Mouse (Mus musculus) activated CD4-positive, CD25-positive, alpha-beta regulatory T cell, adult 4 months (primary cell): ENCODE measurements around the gene Tmem218. TPM values are rescaled to one million over a fixed set of nuclear protein-coding genes. Genes with fewer than 3 reads are reported as not detected.
A peak's percentile ranks its signal among the peaks of the same experiment; 100 is the strongest.

Source experiments
- ATAC-seq: one replicate; pipeline ENCODE4 v1.8.0; 2017
- polyA plus RNA-seq, 2 experiments: library from polyadenylated mRNA; unstranded; fragments of 100-300 nt; shearing (Covaris generic); gene quantifications; one replicate each; pipeline ENCODE4 v1.2.1; 2017

Gene Tmem218
- polyA plus RNA-seq, 2 experiments from 2014 or later = 3.1 to 3.2 TPM

DNA sequence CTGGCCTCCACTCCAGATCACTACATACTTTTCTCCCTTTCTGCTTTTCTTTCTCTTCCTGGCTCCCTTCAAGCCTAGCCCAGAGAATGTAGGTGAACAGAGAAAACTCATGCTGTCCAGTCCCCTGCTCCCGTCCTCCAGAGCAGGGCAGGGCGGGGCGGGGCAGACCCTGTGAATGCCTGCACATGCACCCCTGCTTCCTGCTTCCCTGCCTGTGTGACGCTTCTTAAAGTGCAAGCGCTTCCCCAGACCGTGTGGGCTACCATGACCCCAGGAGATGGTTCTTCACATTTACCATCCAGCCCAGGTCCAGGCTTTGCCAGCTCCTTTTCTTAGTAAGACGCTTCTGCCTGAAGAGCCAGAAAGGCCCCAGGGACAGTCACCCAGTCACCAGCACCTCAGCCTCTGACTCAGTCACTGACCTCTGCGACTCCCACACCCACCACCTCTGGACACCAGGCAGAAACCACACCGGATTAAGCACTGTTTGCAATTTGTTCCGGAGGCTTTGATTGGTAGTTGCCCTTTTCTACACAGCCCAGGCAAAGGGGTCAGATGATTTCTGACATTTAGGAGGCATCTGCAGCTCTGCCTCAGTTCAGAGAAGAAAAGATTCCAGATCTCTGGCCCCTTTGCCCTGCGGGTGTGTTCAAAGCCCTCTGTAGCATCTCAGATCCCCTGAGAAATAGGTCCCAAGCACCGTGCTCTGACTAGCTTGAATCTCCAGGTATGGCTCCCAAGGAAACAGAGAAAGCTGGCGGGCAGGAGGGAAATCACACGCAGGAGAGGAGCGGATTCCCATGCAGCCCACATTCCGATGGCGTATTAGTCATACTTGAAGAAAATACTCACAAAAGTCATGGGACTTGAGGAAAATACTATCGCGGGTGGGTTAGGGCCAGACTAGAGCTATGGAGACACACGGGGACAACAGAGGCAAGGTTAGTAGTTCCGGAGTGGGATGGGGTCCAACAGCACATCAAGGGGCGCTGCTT is 24.5 kb downstream of the Tmem218 start:
- ATAC-seq = no peak

DNA sequence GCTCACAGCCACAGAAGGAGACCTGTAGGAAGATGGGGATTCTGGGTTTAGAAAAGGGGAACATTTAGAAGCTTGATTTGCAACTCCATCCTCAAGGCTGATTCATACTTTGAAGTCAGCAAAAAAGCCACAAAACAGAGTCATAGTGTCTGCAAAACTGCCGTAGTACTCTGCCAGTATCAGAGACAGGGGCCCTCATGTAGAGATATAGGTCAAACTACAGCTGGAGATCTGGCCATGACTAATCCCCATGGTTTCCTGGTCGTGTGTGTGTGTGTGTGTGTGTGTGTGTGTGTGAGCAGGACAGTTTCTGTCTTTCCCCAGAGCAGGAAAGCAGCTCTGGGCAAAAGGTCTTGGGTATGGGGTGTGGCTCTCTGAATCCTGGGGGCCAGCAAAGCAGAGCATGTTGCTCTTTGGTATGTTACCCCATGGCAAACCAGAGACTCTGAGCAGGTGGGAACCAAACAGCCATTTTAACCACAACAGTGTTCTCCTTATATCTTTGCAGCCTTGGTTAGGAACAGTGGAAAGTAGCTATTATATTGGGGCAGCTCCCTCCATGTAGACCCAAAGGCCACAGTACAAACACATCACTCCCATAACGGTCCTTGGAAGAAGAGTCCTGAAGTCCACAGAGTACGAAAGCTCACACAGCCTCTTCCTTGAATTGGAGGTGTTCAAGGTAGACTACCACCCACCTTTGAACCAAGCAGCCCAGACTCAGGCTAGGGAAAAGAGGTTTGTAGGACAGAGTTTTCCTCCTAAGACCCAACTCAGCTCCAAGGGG is 28.1 kb downstream of the Tmem218 start:
- ATAC-seq = peak; percentile 12

DNA sequence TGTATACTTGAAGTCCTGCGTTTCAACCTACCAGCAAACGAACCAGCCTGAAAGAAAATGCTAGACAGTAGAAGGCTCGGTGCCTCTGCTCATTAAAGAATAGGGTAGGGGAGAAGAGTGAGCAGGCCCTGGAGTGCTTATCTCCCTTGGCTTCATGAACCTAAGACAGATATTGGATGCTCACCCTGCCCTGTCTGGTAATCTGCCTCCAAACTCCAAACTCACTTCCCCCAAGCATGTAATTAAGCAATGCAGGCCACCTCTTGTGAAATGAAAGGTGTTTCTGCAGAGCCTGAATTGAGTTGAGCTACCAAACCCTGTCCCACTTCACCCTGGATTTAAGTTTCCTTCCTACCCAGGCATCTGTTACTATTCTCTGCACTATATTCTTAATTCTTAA is 34.7 kb downstream of the Tmem218 start:
- ATAC-seq = no peak

DNA sequence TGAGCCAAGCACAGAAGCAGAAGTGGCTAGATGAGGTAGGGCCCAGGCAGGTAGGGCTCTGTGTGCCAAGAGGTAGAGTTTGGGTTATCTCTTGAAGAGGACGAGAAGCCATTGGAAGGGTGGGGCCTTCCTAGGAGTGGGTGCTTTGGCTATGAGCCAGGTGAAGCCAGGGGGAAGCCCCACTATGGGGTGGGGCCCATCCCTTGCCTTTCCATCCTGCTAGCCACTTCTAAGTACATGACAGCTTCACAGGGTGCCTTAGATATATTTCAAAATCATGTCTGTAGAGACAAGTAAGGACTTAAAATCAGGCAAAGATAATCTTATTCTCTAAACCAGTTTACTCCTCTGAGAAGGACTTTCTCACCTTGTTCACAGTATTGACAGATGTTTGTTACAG is 36.6 kb downstream of the Tmem218 start:
- ATAC-seq = peak; percentile 37

DNA sequence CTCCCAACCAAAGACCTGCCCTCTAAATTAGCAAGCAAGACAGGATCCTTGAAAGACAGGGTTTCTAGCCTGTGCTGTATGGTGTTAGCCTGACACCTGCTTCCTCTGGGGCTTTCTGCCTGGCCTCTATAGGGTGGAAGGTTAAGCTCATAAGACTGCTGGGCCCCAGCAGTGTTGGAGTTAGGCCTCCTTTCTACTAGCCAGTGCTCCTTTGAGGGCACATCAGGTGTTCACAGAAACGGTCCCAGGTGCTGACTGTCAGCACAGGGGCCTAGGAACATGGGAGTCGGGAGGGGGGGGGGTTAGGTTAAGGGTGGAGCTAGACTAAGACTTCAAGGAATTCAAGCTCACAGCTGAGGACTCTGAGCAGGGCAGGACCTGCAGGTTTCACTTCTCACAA is 37.4 kb downstream of the Tmem218 start:
- no peak for ATAC-seq

DNA sequence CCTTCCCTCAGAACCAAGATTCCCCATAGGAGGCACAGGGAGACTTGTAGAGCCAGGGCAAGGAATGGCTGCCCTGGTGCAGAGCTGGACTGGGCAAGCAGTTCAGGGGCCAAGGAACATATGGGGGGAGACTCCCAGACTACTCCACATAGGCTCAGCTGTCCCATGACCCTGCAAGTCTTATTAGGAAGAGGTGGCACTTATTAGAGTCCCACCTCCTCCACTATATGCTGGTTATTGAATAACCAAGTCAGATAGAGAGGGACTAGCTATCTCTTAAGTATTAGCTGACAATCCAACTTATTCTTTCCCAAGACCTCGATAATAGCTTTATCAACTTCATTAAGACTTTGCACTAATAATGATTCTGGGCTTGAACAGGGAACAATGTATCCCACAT is 37.8 kb downstream of the Tmem218 start:
- ATAC-seq = no peak

DNA sequence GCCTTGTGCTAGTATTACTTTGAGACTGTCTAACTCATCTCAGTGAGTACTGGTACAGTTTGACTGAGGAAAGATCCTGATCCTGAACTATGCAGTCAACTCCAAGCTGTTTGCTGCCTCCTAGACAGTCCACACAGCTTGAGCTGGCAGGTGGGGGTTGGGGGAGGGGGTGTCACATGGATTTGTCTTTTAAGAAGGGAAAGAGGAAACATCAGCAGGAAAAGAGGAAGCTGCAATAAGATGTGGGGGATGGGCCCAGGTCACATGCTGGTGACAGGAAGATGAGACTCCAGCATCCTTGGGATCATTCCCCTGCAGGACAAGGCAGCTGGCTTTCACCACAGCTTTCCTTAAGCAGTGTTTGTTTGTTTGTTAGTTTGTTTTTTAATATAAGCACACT is 39.4 kb downstream of the Tmem218 start:
- no peak for ATAC-seq

DNA sequence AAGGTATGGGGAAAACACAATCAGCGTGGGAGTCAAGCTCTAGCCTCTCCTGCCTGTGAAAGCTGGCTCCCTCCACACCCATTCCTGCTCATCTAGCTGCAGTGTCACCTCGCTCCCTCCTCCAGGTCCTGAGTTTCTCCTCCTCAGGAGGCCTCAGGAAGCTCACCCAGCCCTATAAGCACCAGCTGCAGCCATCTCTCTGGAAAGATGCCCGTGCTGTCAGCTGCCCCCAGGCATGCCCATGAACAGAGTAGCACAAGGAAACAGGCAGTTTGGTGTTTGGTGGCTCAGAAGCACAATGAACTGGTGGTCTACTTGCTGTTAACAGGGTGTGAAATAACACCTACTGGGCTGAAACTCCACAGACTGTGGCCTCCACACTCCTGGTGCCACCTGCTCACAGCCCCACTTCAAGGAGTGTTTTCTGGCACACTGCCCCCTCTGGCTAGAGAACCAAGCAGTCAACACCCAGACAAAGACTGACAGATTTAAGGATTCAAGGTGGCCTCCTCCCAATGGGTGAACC is 40.4 kb downstream of the Tmem218 start:
- no peak for ATAC-seq

DNA sequence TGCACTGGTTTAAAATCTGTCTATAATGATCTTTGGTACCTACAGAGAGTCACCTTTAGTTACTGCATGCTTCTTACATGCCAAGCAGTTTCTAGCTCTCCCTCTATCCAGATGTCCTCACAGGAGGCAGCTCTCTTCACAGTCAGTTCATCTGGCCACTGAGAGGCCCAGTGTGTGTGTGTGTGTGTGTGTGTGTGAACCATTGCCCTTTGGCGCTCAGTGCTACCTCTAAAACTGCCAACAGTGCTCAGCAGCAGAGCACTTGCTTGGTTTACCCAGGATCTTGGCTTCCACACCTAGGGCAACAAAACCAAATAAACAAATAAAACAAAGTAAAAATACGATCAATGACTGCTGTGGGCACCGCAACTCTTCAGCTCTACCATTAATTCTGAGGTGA is 42.0 kb downstream of the Tmem218 start:
- ATAC-seq = no peak

- ATAC-seq = no peak
Measured at GRCm38 (mm10) chr9:37250631-37251030, 42.6 kb downstream of the Tmem218 start.

- no peak for ATAC-seq
Measured at GRCm38 (mm10) chr9:37254531-37255110, 46.6 kb downstream of the Tmem218 start.

GRCm38 (mm10) chr9:37255149-37255888 is 47.3 kb downstream of the Tmem218 start, which contains the start of gene Slc37a2:
TSS of gene Slc37a2 (minus strand) at chr9:37255738.
- peak; percentile 91 for ATAC-seq

- ATAC-seq = peak; percentile 68
Measured at GRCm38 (mm10) chr9:37255889-37256225, 47.8 kb downstream of the Tmem218 start.

- no peak for ATAC-seq
Measured at GRCm38 (mm10) chr9:37266622-37267021, 58.6 kb downstream of the Tmem218 start.

Other genes starting within 250 kb of the Tmem218 start
- not detected for gene Pknox2, start 60.8 kb upstream of the Tmem218 start, polyA plus RNA-seq
- 1 to 10 TPM; 1.4 to 1.7 TPM for gene Slc37a2, start 47.5 kb downstream of the Tmem218 start, polyA plus RNA-seq
- gene Ccdc15, start 140.2 kb downstream of the Tmem218 start, polyA plus RNA-seq = 1 to 10 TPM; 3.8 to 6.9 TPM
- gene Hepacam, start 159.1 kb downstream of the Tmem218 start, polyA plus RNA-seq = not detected
- gene Robo4, start 193.7 kb downstream of the Tmem218 start, polyA plus RNA-seq = not detected
- not detected for gene Robo3, start 225.0 kb downstream of the Tmem218 start, polyA plus RNA-seq